Mouse (Mus musculus) erythroblast, adult 5-6 weeks (primary cell): Measurements from ENCODE around the gene Cacnb2. TPM values are rescaled to one million over a fixed set of nuclear protein-coding genes. Genes with fewer than 3 reads are reported as not detected.

Experiments
- ATAC-seq: replicated peaks from 2 replicates; pipeline ENCODE4 v1.8.0; 2016; ENCODE audit warnings: moderate number of reproducible peaks, mild to moderate bottlenecking, moderate TSS enrichment, inconsistent platforms; ENCODE audit not compliant: poor library complexity, low FRiP score, severe bottlenecking
- total RNA-seq, 2 experiments: library from RNA; stranded (forward) in 1 of 2; stranded (reverse) in 1 of 2; fragments of 150-400 nt in 1 of 2; fragments of 200-764, 138-1000 nt in 1 of 2; gene quantifications; 2 replicates each; pipeline versions ENCODE4 v1.2.3 to v1.2.4; 2015 to 2017; ENCODE audit warnings: low replicate concordance in 2 of 2

Gene Cacnb2
- total RNA-seq, 2 experiments from 2014 or later: not detected

DNA sequence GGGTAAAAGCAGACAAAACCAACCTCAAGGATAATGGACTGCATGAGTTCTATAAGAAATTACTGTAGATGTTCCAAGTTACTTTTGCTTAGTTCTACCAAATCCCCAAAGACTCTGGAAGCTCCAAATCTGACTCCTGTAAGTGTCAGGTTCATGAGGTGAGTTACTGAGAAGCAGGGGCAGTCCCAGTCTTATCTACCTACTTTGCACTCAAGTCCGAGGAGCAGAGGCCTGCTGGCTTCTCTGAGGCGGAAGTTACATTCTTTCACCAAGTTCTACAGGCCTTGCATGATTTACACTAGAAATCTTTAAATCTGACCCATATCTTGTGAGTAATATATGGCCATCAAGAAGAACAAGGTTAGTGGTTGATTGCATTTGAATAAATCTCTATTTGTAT lies 329.1 kb downstream of the Cacnb2 start:
- no peak for ATAC-seq

DNA sequence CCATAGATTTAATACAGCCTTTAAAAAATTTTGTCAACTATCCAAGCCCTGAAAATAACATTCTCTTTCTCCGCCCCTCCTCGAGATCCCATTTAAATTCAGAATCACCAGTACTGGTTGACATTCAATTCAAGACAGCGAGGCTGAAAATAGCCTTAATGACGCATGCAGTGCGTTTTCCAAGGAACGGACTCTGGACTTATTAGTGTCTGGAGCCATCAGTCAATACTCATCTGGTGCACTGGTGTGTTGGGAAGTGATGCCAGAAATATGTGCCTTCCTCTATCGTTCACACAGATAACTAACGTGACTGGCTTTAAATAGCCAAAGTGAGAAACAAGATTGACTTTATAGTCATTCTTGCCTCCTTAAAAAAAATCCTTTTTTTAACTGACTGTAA lies 333.6 kb downstream of the Cacnb2 start:
- ATAC-seq: no peak

DNA sequence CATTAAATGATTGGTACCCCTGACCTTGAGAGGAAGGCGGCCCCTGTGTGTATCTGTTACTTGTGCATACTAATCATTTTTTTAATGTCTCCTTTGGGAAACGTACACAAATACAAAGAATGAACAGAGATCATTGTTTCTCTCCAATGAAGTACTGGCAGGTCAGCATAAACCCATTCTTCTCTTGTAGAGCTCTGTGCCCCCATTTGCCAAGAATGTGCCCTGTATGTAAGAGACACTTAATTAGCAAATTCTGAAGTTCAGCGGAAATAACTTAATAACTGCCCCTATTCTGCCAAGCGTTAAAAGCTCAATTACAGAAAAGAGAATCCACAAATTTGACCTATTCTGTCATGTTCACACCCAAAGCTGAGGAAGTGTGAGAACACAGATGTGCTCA lies 339.4 kb downstream of the Cacnb2 start:
- no peak for ATAC-seq

DNA sequence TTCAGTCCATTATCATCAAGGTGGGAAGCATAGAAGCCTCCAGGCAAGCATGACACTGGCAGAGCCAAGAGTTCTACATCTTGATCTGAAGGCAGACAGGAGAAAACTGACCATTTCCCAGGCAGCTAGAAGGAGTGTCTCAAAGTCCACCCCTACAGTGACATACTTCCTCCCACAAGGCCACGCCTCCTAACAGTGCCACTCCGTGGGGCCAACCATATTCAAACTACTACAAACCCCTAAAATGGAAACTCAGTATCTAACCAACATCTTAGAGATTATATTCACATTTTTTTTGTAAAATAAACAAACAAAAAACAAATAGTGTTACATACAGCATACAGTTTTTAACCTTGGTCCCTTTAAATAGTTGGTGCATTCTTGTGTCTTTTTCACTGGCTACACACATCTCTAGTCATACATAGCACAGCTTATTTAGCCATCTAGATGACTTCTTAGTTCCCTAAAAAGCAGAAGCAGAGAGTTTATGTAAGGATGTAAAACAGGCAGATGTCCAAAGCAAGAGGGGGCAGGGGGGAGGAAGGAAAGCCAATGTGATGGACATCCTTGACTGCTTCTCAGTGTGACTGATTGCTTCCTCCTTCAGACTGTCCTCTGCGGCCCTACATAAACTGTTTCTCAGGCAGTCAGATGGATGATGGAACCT lies 340.9 kb downstream of the Cacnb2 start:
- no peak for ATAC-seq

DNA sequence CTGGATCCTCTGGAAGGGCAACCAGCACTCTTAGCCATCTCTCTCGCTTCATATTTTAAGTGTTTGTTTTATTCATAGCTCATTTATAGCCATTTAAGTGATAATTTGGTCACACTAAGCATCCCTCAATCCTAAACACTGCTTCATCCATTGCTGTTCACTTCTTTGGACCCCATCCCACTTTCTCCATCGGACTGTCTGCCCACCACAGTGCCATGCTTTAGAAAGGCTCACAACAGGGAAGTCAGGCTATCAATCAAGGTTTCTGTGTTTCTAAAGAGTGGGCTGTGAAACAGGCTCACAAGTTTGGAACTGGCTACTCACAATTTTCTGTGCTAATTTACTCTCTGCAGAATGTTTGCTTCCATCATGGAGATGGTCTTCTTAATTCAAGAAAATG lies 350.2 kb downstream of the Cacnb2 start:
- no peak for ATAC-seq

DNA sequence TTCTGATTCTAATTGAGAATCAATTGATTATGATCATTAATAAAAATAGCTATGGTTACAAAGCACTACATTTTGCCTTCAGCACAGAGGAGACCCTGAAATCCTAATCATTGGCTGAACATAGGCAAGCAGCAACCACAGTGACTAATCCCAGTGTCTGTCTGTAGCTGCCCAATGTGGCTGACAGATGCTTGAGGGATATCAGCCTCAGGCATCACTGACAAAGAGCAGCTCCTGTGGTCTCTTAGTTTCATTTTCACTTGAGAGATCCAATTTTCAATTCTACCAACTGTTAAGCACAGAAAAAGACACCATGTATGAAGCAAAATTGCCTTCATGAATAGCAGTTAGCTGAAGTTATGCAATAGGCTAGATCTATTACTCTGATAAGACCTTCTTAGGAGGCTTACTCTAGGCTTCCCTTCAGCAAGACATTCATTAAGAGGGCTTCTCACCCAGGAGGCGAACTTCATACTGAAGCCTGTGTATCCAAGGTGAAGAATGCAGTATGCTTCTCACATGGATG lies 358.1 kb downstream of the Cacnb2 start:
- no peak for ATAC-seq

DNA sequence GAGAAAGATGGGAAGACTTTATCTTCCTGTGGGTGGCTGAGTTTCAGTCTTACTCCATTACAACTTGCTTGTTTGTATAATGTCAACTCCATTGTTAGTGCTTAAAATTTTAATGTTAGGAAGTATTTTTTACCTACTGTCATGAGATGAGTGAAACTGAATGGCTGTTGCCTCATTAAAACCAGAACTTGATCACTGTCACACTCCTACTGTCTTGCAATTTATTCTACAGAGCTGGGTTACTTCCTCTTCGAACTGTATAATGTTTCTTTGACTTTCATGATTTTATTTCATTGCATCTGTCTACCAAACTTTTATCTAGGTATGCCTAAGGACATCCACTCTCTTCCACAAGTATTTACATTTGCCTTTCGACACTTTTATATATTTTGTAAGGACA lies 358.6 kb downstream of the Cacnb2 start:
- no peak for ATAC-seq

DNA sequence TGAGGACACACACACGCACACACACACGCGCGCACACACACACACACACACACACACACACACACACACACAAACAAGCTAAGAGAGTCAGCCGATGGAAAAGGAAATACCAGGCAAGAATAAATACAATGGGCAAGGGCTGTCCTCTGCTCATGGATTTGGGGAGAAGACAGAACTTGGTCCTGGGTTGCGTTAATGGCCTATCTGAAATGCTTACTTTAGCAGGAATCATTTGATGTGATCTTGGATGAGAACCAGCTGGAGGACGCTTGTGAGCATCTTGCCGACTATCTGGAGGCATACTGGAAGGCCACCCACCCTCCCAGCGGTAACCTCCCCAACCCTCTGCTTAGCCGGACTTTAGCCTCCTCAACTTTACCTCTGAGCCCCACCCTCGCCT lies 381.1 kb downstream of the Cacnb2 start:
- ATAC-seq: no peak

DNA sequence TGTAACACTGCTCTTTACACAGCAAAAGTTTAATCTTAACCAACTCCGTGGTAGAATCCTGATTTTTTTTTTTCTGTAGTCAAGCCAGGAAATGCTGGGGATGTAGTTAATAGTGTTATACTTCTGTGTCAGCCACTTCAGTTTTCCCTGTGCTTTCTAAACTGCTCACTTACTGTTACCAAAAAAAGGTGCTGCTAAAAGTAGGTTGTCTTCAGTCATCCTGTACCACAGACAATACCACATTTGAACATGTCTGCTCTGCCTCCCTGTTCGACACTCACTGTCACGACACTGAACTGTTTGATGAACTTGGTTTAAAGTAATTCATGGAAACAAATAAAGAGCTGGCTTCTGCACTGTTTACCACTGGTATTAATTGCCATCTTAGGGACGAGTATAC lies 385.6 kb downstream of the Cacnb2 start:
- ATAC-seq: no peak

DNA sequence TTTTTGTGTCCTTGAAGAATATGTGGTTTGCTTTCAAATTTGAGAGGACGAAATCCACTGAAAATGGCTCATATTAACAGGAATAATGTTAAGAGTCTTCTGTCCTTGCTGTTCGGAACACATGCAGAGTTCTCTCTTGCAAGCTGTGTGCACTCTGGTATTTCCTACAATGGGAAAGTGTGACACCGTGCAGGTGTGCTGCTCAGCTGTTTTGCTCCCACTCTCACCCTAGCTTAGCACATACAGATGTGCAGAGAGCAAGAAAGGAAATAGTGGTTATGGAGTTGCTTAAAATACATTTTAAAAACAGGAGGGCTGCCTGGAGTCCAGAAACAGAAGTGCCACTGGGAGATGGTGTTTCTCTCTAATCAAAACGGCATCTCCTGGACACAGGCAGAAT lies 386.5 kb downstream of the Cacnb2 start:
- ATAC-seq: no peak

DNA sequence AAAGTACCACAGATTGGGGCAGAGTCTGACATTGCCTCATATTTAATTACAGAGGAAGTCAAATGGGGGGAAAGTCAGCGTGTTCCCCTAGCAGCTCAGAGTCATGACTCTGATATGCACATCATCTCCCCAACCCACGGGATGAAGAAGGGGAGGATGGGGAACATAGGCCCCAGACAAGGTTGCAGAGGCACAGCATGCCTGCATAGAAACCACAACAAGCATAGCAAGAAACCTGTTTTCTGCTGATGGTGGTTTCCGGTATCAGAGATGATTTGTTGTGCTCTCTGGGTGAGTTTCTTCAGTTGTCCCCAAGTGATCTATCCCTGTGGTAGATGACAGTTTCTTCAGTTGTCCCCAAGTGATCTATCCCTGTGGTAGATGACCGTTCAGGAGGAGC lies 389.6 kb downstream of the Cacnb2 start:
- no peak for ATAC-seq

DNA sequence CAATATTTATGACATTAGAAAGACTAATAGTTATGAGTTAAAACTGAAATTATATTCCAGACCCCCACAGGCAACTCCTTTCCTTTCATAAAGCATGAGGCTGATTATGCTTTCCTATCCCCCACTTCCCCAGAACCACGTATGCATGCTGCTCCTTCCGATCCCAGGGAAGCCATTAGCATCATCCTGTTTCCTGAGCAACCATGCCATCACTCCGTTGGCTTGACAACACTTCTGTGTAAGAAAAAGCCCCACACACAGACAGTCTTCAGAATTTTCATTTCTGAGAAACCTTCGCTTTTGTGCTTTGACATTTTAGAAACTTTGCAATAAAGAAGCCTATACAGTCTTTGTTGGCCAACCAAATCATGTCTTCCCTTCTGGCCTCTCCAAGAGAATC lies 393.1 kb downstream of the Cacnb2 start:
- no peak for ATAC-seq

DNA sequence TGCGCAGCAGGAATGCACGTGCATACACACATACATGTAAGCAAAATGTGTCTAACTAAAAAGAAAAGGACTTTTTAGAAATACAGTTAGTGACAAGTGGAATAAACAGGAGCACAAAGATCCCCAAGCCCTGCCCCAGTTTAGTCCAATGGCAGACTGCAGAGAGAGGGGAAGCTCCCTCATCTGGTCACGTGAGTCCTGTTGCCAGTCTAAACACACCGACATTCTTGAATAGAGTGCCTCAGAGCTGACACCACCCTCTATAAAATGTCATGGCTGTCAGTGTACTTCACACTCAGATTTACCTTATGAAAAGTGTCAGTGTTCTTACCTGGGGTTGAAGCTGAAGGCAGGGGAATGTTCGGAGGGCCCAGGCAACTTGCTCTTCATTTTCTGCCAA lies 394.9 kb downstream of the Cacnb2 start:
- ATAC-seq: no peak

DNA sequence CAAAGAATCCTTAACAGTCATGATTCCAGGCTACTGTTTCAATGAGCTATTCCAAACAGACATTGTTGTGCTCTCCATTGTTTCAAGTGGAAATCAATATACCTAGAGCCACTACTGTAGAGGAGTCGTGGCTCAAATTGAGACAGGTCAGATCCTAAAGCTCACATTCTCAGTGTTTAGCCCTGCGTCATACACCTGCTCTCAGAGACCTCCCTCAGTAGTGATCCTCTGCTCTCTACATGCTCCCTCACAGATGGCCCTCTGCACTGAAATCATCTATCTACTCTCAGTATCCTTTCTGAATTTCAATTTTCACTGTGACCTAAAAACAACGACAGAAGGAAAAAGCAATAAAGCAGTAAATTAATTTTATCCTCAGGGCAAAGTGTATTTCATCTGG lies 404.6 kb downstream of the Cacnb2 start:
- no peak for ATAC-seq

DNA sequence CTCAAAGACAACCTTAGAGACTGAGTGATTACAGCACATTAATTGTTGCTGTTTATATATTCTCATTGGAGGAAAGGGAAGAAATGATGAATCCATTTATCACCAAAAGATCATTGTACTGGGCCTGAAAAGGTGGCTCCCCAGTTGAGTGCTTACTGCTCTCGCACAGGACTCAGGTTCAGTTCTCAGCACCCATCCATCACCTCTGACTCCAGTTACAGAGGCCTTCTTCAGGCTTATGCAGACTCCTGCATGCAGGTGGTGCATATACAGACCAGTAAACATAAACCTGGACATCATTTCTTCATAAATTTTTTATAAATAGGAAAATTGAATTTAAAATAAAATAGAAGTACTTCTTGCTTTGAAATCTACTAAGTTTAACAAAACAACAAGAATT lies 405.2 kb downstream of the Cacnb2 start:
- ATAC-seq: no peak

DNA sequence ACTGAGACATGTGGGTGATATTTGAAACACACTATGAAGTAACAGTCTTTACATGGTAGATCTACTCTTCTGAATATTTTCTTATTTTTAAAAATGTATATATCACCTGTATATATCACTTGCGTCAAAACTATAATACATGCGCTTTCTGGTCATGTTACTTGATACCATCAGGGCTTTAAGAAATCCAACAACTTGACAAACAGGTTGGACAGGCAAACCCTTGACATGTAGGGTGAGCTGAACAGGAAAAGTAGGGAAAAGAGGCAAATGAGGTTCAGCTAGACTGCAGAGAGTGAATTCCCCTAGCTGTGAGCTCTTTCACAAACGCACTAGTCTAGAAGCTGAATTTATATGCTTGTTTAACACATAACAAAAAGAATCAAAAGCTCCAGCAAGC lies 423.9 kb downstream of the Cacnb2 start:
- ATAC-seq: no peak

DNA sequence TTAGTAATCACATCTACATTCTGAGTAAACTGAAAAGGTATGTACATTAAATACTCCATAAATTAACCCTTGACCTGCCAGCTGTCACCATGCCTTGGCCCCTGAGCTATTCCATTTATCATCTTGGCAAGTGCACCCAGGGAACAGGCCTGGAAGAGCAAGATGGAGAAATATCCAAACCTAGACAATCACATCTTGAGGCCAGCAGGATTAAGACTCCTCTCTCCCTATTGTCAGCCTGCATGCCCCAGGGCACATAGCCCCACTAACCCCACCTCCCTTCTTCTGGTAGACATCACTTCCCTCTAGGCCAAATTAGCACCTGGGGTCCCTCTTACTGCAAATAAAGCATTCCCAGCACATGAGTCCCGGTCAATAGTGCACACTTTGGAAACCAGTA lies 424.9 kb downstream of the Cacnb2 start:
- ATAC-seq: no peak

Other genes with a start within 250 kb of the Cacnb2 start
- gene Slc39a12, start 214.8 kb upstream of the Cacnb2 start, total RNA-seq (2015; ENCODE audit: low replicate concordance): not detected in 2 replicates
- 0.14 TPM in 1 of 2 replicates, not detected in the other for gene Slc39a12, start 214.8 kb upstream of the Cacnb2 start, total RNA-seq (2017; ENCODE audit: low replicate concordance)